Mouse (Mus musculus) cerebellum, adult 9-11 months (tissue): ENCODE results near the gene Pstpip1.

Experiments
- DNase-seq: peaks from one replicate; pipeline ENCODE4 v3.0.0; 2022

Pstpip1 gene

GRCm38 (mm10) chr9:56152482-56153007 lies 62.8 kb downstream of the Pstpip1 start:
- DNase-seq = no peak

- no peak for DNase-seq
Measured at GRCm38 (mm10) chr9:56154572-56154971, 64.8 kb downstream of the Pstpip1 start.

- no peak for DNase-seq
Measured at GRCm38 (mm10) chr9:56158077-56158476, 68.3 kb downstream of the Pstpip1 start.

- DNase-seq = no peak
Measured at GRCm38 (mm10) chr9:56159456-56159855, 69.7 kb downstream of the Pstpip1 start.

GRCm38 (mm10) chr9:56160341-56161141 lies 70.8 kb downstream of the Pstpip1 start:
- DNase-seq = peak; percentile 90

- no peak for DNase-seq
Measured at GRCm38 (mm10) chr9:56165377-56165776, 75.6 kb downstream of the Pstpip1 start, which contains the start of gene Tspan3. TSS of gene Tspan3 (minus strand) at chr9:56165477.

GRCm38 (mm10) chr9:56166161-56166560 lies 76.4 kb downstream of the Pstpip1 start:
- no peak for DNase-seq

- no peak for DNase-seq
Measured at GRCm38 (mm10) chr9:56167690-56168089, 77.9 kb downstream of the Pstpip1 start.

- no peak for DNase-seq
Measured at GRCm38 (mm10) chr9:56175316-56175715, 85.6 kb downstream of the Pstpip1 start.

GRCm38 (mm10) chr9:56177354-56177753 lies 87.6 kb downstream of the Pstpip1 start:
- DNase-seq = no peak
